Mouse (Mus musculus) embryo, embryonic 11 days (tissue): ENCODE results near the gene Olfr472.
"Not testable (repeated sequence)": the region's sequence is repeated elsewhere in the genome, so short reads cannot be mapped to it uniquely, and the experiment has no call there.

Source experiments
- DNase-seq: peaks from one replicate; pipeline ENCODE4 v3.0.0-alpha.2; 2015

Olfr472 gene

DNA sequence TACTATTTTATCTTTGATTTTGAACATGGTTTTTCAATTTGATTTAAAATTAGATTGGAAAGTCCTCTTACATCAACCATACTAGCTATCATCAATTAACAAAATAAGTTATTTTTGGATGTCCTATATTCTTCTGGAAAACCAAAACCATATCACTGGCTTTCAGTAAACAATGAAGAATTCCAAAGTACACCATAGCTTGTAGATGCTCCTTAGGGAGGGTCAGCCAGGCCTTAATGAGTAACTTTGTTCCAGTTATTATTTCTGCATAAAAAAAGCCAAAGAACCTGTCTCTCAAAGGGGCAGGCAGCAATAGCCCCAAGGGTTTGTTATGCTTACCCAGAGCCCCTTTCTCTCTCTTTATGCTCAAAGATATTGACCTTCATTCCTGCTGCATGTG is at the start of gene Olfr472:
Gene Olfr472 (plus strand): TSS at position 301 of the 400 bp plus-strand sequence.
- DNase-seq: no peak

DNA sequence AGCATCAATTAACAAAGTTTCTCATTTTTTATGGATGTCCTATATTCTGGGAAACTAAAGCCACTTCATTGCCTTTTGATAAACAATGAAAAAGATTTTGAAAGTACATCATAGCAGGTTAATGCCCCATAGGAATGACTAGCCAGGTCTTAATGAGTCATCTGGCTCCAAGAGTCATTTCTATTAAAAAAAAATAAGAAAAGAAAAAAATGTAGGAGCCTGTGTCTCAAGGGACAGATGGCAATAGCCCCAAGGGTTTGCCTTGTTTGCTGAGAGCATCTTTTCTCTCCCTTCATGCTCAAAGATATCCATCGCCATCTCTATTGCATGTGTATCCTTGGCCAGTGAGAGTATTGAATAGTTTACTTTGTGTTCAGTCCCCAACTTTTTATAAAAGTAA is 32.4 kb downstream of the Olfr472 start, which contains the start of gene Olfr473:
Gene Olfr473 (plus strand): TSS at position 301 of the 400 bp plus-strand sequence.
- DNase-seq: no peak

DNA sequence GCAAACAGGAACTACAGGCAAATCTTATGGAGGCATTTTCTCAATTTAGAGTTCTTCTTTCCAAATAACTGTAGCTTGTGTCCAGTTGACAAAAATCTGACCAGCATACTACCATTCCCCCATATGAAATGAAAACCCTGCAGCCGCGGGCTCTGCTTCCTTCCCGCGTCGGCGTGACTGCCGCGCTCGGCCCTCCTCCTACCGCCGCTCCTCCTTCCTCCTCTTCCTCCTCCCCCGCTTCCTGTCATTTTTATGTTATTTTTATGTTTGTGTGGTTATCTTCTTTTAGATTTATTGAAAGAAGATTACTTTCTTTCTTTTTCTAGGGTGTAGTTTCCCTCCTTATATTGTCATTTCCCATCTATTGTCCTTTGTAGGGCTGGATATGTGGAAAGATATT is 54.8 kb downstream of the Olfr472 start:
- DNase-seq: not testable (repeated sequence)

GRCm38 (mm10) chr7:107954343-107954742 is 56.6 kb downstream of the Olfr472 start, which contains the start of gene Olfr474:
TSS of gene Olfr474 (plus strand) at chr7:107954643.
- DNase-seq: no peak
